Mouse (Mus musculus): Measurements from ENCODE around the gene Gm10382.
"Not testable (repeated sequence)": the region's sequence is repeated elsewhere in the genome, so short reads cannot be mapped to it uniquely, and the experiment has no call there.

Gene Gm10382

GRCm38 (mm10) chr5:125419124-125419523, 30.0 kb downstream of the Gm10382 start:
- no peak for DNase-seq

- no peak for DNase-seq
Measured at GRCm38 (mm10) chr5:125425698-125426276, 36.7 kb downstream of the Gm10382 start.

GRCm38 (mm10) chr5:125426343-125426742, 37.2 kb downstream of the Gm10382 start:
- DNase-seq, result no peak

GRCm38 (mm10) chr5:125432324-125432723, 43.2 kb downstream of the Gm10382 start:
- DNase-seq, result not testable (repeated sequence)

- DNase-seq, result peak; percentile 94
Measured at GRCm38 (mm10) chr5:125433793-125434337, 44.7 kb downstream of the Gm10382 start, which contains the start of gene Dhx37. Gene Dhx37, minus strand, starts transcription at chr5:125434121.

GRCm38 (mm10) chr5:125434347-125434746, 45.2 kb downstream of the Gm10382 start:
- DNase-seq, result not testable (repeated sequence)

Measured in cerebellum, adult 11-12 months (tissue).